Mouse (Mus musculus) splenic B cell, adult 2 months (primary cell): ENCODE results near the gene Ankrd40.
A peak's percentile ranks its signal among the peaks of the same experiment; 100 is the strongest.

Source experiments
- DNase-seq: peaks from one replicate; pipeline ENCODE4 v3.0.0-alpha.2; 2011; ENCODE audit warnings: low read depth, low spot score
- H3K27me3 ChIP-seq: 2 replicates; pipeline ENCODE4 v1.6.1; 2012; ENCODE audit warnings: mild to moderate bottlenecking, low read length, moderate library complexity, mixed read lengths; ENCODE audit not compliant: control insufficient read depth, poor library complexity, insufficient read depth, severe bottlenecking
- H3K36me3 ChIP-seq: 2 replicates; pipeline ENCODE4 v1.6.1; 2012; ENCODE audit warnings: mild to moderate bottlenecking, low read length, moderate library complexity, mixed read lengths; ENCODE audit not compliant: control insufficient read depth, poor library complexity, insufficient read depth, severe bottlenecking

The Ankrd40 gene

DNA sequence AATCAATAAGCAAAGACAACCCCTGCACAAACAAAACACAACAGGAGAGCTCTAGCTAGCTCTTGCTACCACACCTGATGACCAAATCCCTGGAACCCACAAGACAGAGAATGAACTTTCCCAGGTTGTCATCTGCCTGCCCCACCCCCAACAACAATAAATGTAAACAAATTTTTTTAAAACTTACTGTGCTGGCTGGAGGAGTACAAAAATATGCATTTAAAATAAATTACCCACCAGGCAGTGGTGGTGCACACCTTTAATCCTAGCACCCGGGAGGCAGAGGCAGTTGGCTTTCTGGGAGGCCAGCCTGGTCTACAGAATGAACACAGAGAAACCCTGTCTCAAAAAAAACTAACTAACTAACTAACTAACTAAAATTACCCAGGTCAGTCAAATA lies 10.8 kb upstream of the Ankrd40 start:
- no peaks in the 10 kb centered on the region for H3K27me3 ChIP-seq
- no peak for DNase-seq
- H3K36me3 ChIP-seq: peaks cover 5% of the 10 kb centered on the region; the same call in 1 of the 2 replicates

DNA sequence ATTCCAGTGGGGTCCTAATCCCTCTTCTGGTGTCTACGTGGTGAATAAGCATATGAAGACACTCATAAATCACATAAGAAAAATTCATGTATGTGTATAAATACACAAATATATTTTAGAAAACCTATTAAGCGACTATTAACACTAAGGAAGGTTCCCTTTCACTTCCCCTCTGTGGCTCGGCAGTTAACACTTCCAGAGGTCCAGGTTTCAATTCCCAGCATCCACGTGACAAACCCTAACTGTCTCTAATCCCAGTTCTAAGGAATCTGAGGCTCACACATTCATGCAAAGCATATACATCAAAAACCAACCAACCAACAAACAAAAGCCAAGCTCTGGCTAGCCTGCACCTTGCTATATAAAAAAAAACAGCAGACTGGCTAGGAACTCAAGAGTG lies 10.3 kb upstream of the Ankrd40 start:
- no peak for DNase-seq
- Histone ChIP-seq H3K36me3 (peaks cover 5% of the 10 kb centered on the region; the same call in 1 of the 2 replicates), H3K27me3 (no peaks in the 10 kb centered on the region)

- H3K27me3 ChIP-seq: no peaks in the 10 kb centered on the region
- peaks cover 5% of the 10 kb centered on the region; the same call in 1 of the 2 replicates for H3K36me3 ChIP-seq
- no peak for DNase-seq
These were observed 9.7 kb upstream of the Ankrd40 start for GRCm38 (mm10) chr11:94318056-94318455.

DNA sequence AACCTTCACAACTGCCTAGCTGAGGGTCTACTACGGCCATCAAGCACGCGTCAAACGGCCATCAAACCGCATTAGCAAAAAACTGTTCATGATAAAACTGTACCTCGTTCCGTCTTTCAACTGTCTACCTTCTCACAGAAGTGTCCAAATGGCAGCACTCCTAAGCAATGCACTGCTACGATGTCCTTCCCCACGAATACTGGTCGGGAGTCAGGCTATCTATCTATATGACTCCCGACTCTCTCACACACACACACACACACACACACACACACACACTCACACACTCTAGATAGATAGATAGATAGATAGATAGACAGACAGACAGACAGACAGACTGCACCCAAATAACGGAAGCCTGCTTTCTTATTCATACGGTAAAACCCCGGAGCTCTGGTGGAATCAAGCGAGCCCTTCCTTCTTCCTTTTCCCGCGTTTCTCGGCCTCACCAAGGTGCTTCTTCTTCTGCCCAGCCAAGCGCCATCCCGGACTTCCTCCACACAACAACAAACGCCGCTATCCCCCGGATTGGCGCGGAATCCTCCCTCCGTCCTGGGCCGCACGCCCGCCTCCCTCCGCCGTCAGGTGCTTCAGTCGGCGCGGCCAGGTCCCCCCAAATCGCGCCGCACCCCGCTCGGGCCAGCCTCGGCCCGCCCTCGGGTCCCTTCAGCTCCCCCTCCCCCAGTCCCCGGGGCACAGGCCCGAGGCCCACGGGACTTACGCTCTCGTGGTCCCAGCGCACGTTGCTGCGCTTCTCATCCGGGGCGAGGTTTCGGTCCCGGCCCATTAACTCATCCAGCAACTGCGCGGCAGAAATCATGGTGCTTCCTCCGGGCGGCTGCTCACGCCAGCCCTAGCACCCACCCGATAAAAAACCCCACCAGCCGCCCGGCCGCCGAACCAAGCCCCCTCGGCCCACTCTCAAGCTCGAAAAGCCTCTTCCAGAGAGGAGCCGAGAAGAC lies 6.6 kb upstream of the Ankrd40 start:
- no peak for DNase-seq
- Histone ChIP-seq H3K27me3 (no peaks in the 10 kb centered on the region), H3K36me3 (peaks cover 3% of the 10 kb centered on the region; the same call in 1 of the 2 replicates)

- Histone ChIP-seq H3K27me3 (no peaks in the 10 kb centered on the region), H3K36me3 (peaks cover 3% of the 10 kb centered on the region; the same call in 1 of the 2 replicates)
- DNase-seq: peak; percentile 94
These were observed 5.8 kb upstream of the Ankrd40 start, which contains the start of gene Luc7l3 for GRCm38 (mm10) chr11:94321931-94322400. Gene Luc7l3 (minus strand): TSS chr11:94321988.

DNA sequence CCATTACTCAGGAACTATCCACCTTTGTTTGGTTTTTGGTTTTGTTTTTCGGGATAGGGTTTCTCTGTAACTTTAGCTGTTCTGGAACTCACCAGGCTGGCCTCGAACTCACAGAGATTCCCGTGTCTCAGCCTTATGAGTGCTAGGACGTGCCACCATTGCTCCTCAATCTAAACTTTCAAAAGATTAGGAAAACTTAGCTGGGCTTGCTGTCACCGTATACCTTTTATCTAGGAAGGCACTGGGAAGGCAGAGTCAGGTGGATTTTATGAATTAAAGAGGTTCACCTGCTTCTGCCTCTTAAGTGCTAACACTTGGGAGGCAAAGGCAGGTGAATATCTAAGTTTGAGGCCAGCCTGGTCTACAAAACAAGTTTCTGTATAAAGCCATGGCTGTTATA lies 5.2 kb upstream of the Ankrd40 start:
- DNase-seq: no peak
- Histone ChIP-seq H3K36me3 (peaks cover 3% of the 10 kb centered on the region; the same call in 1 of the 2 replicates), H3K27me3 (no peaks in the 10 kb centered on the region)

DNA sequence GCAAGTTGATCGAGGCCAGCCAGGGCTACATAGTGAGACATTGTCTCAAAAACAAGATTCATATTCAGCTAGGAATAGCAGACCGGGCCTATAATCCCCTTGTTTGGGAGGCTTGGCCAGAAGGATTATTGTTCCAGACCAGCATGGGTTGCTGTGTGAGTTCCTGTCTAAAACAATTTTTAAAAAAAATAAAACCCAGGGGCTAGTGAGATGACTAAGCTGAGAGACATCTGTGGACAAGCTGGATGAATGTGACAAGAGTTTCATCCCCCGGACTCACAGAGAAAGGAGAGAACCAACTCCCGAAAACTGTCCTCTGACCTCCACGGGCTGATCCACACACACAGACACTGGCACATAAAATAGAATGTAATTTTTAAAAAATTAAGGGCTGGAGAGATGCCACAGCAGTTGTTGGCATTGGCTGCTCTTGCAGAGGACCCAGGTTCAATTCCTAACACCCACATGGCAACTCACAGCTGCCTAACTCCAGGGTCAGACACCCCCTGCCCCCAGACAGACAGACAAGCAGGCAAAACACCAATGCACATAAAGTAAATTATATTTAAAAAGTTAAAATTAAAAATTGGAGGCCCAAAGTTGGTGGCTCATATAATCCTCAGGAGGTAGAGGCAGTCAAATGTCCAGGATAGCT lies 4.4 kb upstream of the Ankrd40 start:
- peaks cover 3% of the 10 kb centered on the region; the same call in 1 of the 2 replicates for H3K36me3 ChIP-seq
- DNase-seq: no peak
- H3K27me3 ChIP-seq: no peaks in the 10 kb centered on the region

DNA sequence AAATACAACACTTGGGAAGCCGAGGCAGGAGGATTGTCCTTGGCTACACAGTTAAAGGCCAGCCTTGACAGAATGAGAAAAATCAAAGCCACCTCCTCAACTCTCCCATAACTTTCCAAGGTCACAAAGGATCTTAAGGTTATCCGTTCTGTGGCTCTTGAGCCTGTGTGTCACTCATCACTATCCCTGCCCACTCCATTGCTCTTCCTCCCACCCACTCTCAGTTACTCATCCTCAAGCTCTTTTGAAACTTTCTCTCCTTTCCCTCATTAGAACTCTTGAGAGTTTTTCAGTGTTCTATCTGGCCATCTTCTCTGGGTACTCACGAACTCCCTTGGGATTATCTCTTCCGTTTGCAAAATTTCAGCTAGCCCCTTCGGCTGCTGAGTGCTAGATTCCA lies 3.2 kb upstream of the Ankrd40 start:
- DNase-seq: no peak
- Histone ChIP-seq H3K36me3 (no peaks in the 10 kb centered on the region), H3K27me3 (no peaks in the 10 kb centered on the region)

DNA sequence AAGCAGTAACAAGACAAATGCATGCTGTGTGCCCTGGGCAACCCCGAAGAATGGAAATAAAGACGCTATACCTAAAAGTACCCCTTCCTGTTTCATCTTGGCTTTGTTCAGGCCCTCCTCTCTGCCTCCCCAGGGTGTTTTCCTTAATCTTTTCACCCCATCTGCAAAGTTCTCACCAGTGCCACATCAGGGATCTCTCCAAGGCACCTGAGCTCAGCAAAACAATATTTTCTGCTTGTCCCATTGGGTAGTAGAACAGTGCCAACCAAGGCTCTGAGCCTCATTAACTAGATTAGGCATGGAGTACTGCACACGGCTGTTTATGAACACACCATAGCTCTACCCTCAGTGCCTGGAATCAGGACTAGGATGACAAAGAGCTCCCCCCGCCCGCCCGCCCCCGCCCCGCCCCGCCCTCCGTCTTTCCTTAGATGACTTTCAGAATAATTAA lies 815 bp upstream of the Ankrd40 start:
- Histone ChIP-seq H3K36me3 (no peaks in the 10 kb centered on the region), H3K27me3 (no peaks in the 10 kb centered on the region)
- no peak for DNase-seq

DNA sequence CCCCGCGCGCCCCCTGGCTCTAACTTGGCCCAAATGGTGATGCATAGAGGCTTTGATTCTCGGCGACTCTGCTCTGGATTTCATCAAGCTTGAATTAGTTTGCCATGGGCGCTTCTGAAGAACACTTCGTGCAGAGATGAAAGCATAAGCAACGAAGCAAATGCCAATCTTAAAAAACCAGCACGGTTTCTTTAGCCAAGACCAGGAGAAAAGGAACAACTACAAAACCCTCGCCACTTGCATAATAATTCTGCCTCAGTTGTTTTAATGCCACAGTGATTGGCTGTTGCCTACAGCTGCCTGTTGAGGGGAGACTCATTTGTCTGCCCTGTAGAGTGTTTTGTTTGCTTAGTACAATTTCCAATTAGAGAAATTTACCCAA lies 834 bp downstream of the Ankrd40 start:
- H3K27me3 ChIP-seq: no peaks in the 10 kb centered on the region
- no peak for DNase-seq

GRCm38 (mm10) chr11:94329270-94329891 lies 1.6 kb downstream of the Ankrd40 start:
- no peaks in the 10 kb centered on the region for H3K27me3 ChIP-seq
- peak; percentile 51 for DNase-seq
- peaks cover 3% of the 10 kb centered on the region for H3K36me3 ChIP-seq

More for the DNA sequence above, 834 bp downstream of the Ankrd40 start:
- H3K36me3 ChIP-seq: no peaks in the 10 kb centered on the region

GRCm38 (mm10) chr11:94330211-94330610 lies 2.4 kb downstream of the Ankrd40 start:
- Histone ChIP-seq H3K36me3 (peaks cover 6% of the 10 kb centered on the region), H3K27me3 (no peaks in the 10 kb centered on the region)
- DNase-seq: no peak

GRCm38 (mm10) chr11:94332726-94333125 lies 4.9 kb downstream of the Ankrd40 start:
- peaks cover 8% of the 10 kb centered on the region for H3K36me3 ChIP-seq
- no peaks in the 10 kb centered on the region for H3K27me3 ChIP-seq
- no peak for DNase-seq

DNA sequence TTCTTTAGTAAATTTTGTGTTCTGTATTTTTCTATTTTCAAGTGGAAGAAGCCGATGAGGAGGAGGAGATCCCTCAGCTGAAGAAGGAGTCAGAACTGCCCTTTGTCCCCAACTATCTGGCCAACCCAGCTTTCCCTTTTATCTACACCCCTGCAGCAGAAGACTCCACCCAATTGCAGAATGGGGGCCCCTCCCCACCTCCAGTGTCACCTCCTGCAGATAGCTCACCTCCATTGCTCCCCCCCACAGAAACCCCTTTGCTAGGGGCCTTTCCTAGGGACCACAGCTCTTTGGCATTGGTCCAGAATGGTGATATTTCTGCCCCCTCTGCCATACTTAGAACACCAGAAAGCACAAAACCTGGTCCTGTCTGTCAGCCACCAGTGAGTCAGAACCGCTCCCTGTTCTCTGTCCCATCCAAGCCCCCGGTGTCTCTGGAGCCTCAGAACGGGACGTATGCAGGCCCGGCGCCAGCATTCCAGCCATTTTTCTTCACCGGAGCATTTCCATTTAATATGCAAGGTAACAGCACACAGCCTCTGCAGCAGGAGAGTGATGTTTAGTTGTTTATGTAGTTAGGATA lies 6.7 kb downstream of the Ankrd40 start:
- no peaks in the 10 kb centered on the region for H3K27me3 ChIP-seq
- peaks cover 8% of the 10 kb centered on the region for H3K36me3 ChIP-seq
- no peak for DNase-seq
